Mouse (Mus musculus): ENCODE measurements around the gene Acaa1a. TPM values are rescaled to one million over a fixed set of nuclear protein-coding genes. Genes with fewer than 3 reads are reported as not detected.
"Not testable (repeated sequence)": the region's sequence is repeated elsewhere in the genome, so short reads cannot be mapped to it uniquely, and the experiment has no call there.

Acaa1a gene
- polyA plus RNA-seq, 1 experiment from 2014 or later = 43.1 TPM

DNA sequence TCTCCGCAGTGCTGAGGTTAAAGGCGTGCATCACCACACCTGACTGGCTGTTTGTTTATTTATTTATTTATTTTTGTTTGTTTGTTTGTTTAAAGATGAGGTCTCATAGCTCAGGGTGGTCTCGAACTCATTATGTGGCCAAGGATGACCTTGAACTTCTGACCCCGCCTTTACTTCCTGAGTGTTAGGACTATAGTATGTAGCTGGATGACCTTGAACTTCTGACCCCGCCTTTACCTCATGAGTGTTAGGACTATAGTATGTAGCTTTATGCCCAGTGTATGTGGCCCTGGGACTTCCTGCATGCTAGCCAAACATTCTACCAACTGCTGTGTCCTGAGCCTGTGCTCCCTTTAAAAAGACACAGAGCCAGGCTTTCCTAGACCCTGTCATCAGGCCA is 21.9 kb downstream of the Acaa1a start:
- Histone ChIP-seq H3K9me3 (replicated peaks) (no peaks in the 10 kb centered on the region), H3K4me3 (no peak overlapping the region), H3K9ac (no peak overlapping the region), H3K4me1 (peaks cover 14% of the 10 kb centered on the region), H3K27me3 (replicated peaks) (no peaks in the 10 kb centered on the region), H3K36me3 (no peaks in the 10 kb centered on the region), H3K4me2 (no peak overlapping the region), H3K27ac (no peak overlapping the region)
- no peak for ATAC-seq
- 78% methylated on average over 5 of the region's 5 CpGs for WGBS (ENCODE audit: insufficient replicate concordance)

GRCm38 (mm10) chr9:119363229-119363628 is 23.8 kb downstream of the Acaa1a start:
- no peak overlapping the region for H3K4me2 ChIP-seq
- H3K27me3 ChIP-seq (replicated peaks) = no peaks in the 10 kb centered on the region
- H3K4me3 ChIP-seq = no peak overlapping the region
- H3K9me3 ChIP-seq (replicated peaks) = no peaks in the 10 kb centered on the region
- ATAC-seq = no peak
- H3K9ac ChIP-seq = no peak overlapping the region
- H3K36me3 ChIP-seq = peaks cover 6% of the 10 kb centered on the region
- H3K27ac ChIP-seq = no peak overlapping the region
- 81% methylated on average over 12 of the region's 12 CpGs for WGBS (ENCODE audit: insufficient replicate concordance)
- peaks cover 2% of the 10 kb centered on the region for H3K4me1 ChIP-seq

- WGBS (ENCODE audit: insufficient replicate concordance) = 67% methylated on average over 7 of the region's 7 CpGs
- Histone ChIP-seq H3K9me3 (replicated peaks) (no peaks in the 10 kb centered on the region), H3K4me2 (no peak within 1 kb of the TSS), H3K9ac (no peak within 1 kb of the TSS), H3K27ac (no peak within 1 kb of the TSS), H3K4me3 (no peak within 1 kb of the TSS), H3K27me3 (replicated peaks) (no peaks in the 10 kb centered on the region), H3K36me3 (peaks cover 13% of the 10 kb centered on the region), H3K4me1 (no peaks in the 10 kb centered on the region)
- ATAC-seq = no peak
Measured at GRCm38 (mm10) chr9:119365284-119365683, 25.8 kb downstream of the Acaa1a start, which contains the start of gene Slc22a14. Slc22a14 (minus strand) TSS chr9:119365553.

GRCm38 (mm10) chr9:119368367-119368766 is 28.9 kb downstream of the Acaa1a start:
- WGBS (ENCODE audit: insufficient replicate concordance) = 70% methylated on average over 3 of the region's 3 CpGs
- H3K4me1 ChIP-seq = no peaks in the 10 kb centered on the region
- no peaks in the 10 kb centered on the region for H3K9me3 ChIP-seq (replicated peaks)
- H3K27ac ChIP-seq = no peak overlapping the region
- H3K27me3 ChIP-seq (replicated peaks) = no peaks in the 10 kb centered on the region
- peaks cover 13% of the 10 kb centered on the region for H3K36me3 ChIP-seq
- no peak overlapping the region for H3K9ac ChIP-seq
- no peak for ATAC-seq
- H3K4me2 ChIP-seq = no peak overlapping the region
- H3K4me3 ChIP-seq = no peak overlapping the region

GRCm38 (mm10) chr9:119370770-119371169 is 31.3 kb downstream of the Acaa1a start:
- H3K4me2 ChIP-seq; ATAC-seq; H3K27ac ChIP-seq; H3K27me3 ChIP-seq (replicated peaks); H3K9me3 ChIP-seq (replicated peaks); H3K4me3 ChIP-seq; H3K4me1 ChIP-seq; H3K9ac ChIP-seq: not testable (repeated sequence)
- H3K36me3 ChIP-seq = peaks cover 13% of the 10 kb centered on the region
- WGBS (ENCODE audit: insufficient replicate concordance) = 74% methylated on average over 4 of the region's 4 CpGs

- H3K4me3 ChIP-seq = no peak overlapping the region
- H3K4me1 ChIP-seq = no peaks in the 10 kb centered on the region
- H3K27ac ChIP-seq = no peak overlapping the region
- ATAC-seq = no peak
- no peaks in the 10 kb centered on the region for H3K27me3 ChIP-seq (replicated peaks)
- H3K36me3 ChIP-seq = peaks cover 13% of the 10 kb centered on the region
- H3K9me3 ChIP-seq (replicated peaks) = no peaks in the 10 kb centered on the region
- H3K9ac ChIP-seq = no peak overlapping the region
- 70% methylated on average over 4 of the region's 4 CpGs for WGBS (ENCODE audit: insufficient replicate concordance)
- no peak overlapping the region for H3K4me2 ChIP-seq
Measured at GRCm38 (mm10) chr9:119371251-119371650, 31.8 kb downstream of the Acaa1a start.

- Histone ChIP-seq H3K9ac (no peak overlapping the region), H3K27me3 (replicated peaks) (no peaks in the 10 kb centered on the region)
- no peak for ATAC-seq
Measured at GRCm38 (mm10) chr9:119375008-119375407, 35.5 kb downstream of the Acaa1a start.

DNA sequence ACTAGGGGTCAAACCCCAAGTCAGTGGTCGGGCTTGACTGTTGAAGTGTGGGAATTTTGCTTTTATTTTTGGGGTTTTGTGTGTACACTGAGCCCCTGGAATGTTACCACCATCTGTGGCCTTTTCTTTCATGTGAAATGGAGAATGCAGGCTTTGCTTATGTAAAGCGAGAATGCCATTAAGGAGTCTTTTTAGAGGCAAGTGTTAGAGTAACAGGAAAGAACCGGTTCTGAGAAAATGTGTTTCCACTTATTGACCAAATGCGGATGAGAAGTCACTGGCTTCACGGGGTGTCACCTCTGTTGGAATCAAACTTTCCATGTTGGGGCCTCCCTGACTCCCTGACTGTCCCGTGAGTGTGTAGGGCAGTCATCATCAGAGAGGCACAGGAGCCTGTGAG is 36.1 kb downstream of the Acaa1a start:
- H3K36me3 ChIP-seq = 0 out of 2 replicates have a peak, but pooled peaks cover 3% of the 10 kb centered on the region
- 69% methylated on average over 6 of the region's 6 CpGs for WGBS (ENCODE audit: insufficient replicate concordance)
- ATAC-seq = no peak

More at GRCm38 (mm10) chr9:119375008-119375407, 35.5 kb downstream of the Acaa1a start:
- Histone ChIP-seq H3K4me3 (no peak overlapping the region), H3K4me1 (no peaks in the 10 kb centered on the region), H3K4me2 (no peak overlapping the region), H3K9me3 (replicated peaks) (no peaks in the 10 kb centered on the region), H3K36me3 (no peaks in the 10 kb centered on the region), H3K27ac (no peak overlapping the region)
- WGBS (ENCODE audit: insufficient replicate concordance) = 73% methylated on average over 3 of the region's 3 CpGs

GRCm38 (mm10) chr9:119378231-119378630 is 38.8 kb downstream of the Acaa1a start:
- Histone ChIP-seq H3K4me2 (no peak overlapping the region), H3K4me1 (no peaks in the 10 kb centered on the region), H3K4me3 (no peak overlapping the region), H3K9ac (no peak overlapping the region), H3K36me3 (0 out of 2 replicates have a peak, but pooled peaks cover 9% of the 10 kb centered on the region), H3K9me3 (replicated peaks) (no peaks in the 10 kb centered on the region), H3K27ac (no peak overlapping the region), H3K27me3 (replicated peaks) (no peaks in the 10 kb centered on the region)
- 71% methylated on average over 4 of the region's 4 CpGs for WGBS (ENCODE audit: insufficient replicate concordance)
- ATAC-seq = no peak

More for the DNA sequence above, 36.1 kb downstream of the Acaa1a start:
- Histone ChIP-seq H3K4me1 (no peaks in the 10 kb centered on the region), H3K4me3 (no peak overlapping the region), H3K27ac (no peak overlapping the region), H3K9ac (no peak overlapping the region), H3K9me3 (replicated peaks) (no peaks in the 10 kb centered on the region), H3K4me2 (no peak overlapping the region), H3K27me3 (replicated peaks) (no peaks in the 10 kb centered on the region)

GRCm38 (mm10) chr9:119382603-119383002 is 43.1 kb downstream of the Acaa1a start:
- Histone ChIP-seq H3K27ac (no peak overlapping the region), H3K27me3 (replicated peaks) (no peaks in the 10 kb centered on the region), H3K4me2 (no peak overlapping the region), H3K4me1 (no peaks in the 10 kb centered on the region), H3K36me3 (peaks cover 18% of the 10 kb centered on the region), H3K4me3 (no peak overlapping the region), H3K9me3 (replicated peaks) (no peaks in the 10 kb centered on the region), H3K9ac (no peak overlapping the region)
- 63% methylated on average over 6 of the region's 6 CpGs for WGBS (ENCODE audit: insufficient replicate concordance)
- no peak for ATAC-seq

DNA sequence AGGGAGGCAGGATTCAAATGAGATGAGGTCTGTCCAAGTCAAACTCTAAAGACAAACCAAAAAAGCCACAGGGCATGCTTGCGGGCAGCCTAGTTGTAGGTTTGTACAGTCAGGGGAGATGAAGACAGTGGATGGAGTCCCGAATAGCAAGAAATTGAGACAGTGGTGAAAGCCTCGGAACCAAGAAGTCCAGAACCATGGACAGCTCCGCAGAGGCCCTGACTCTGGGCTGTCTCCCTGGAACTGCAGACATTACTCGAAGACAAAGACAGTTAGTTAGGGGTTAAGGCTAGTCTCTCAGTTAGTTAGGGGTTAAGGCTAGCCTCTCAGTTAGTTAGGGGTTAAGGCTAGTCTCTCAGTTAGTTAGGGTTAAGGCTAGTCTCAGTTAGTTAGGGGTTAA is 49.5 kb downstream of the Acaa1a start:
- Histone ChIP-seq H3K4me2 (no peak overlapping the region), H3K4me3 (no peak overlapping the region), H3K27me3 (replicated peaks) (no peaks in the 10 kb centered on the region), H3K36me3 (peaks cover 9% of the 10 kb centered on the region), H3K9ac (no peak overlapping the region), H3K27ac (no peak overlapping the region), H3K9me3 (replicated peaks) (no peaks in the 10 kb centered on the region), H3K4me1 (no peaks in the 10 kb centered on the region)
- no peak for ATAC-seq
- 45% methylated on average over 5 of the region's 5 CpGs for WGBS (ENCODE audit: insufficient replicate concordance)

DNA sequence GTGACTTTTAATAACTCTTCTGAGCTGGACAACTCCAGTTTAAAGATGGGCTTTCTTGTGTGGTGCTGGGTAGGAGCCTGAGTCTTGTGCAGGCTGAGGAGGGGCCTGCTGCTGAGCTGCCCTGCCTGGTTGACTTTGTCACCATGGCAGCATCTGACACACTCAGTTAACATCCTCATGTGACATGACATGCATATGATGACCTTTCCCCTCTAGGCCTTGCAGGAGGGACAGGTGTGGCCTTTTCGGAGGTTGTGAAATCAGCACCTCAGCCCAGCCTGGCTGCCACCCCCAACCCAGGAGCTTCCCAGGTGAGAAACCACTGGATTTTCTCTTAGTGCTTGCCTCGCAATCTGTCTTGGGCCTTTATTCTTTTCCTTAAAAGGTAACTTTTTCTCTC is 50.7 kb downstream of the Acaa1a start:
- ATAC-seq = no peak
- WGBS (ENCODE audit: insufficient replicate concordance) = 75% methylated on average over 2 of the region's 2 CpGs

DNA sequence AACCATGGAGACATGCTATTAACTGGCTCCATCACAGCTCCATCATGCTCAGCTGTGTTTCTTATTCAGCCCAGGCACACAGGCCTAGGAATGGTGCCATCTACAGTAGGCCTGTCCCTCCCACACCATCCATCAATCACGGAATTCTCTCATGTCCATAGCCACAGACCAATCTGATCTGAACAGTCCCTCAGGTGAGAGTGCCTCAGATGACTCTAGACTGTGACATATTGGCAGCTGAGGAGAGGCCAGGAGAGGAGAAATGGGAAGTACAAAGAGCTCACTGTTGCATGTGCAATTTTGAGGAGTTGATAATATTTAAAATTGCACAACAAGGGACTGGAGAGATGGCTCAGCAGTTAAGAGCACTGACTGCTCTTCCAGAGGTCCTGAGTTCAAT is 55.3 kb downstream of the Acaa1a start:
- Histone ChIP-seq H3K27me3 (replicated peaks) (no peaks in the 10 kb centered on the region; the same call in 1 of the 2 replicates), H3K9ac (no peak overlapping the region), H3K36me3 (no peaks in the 10 kb centered on the region), H3K9me3 (replicated peaks) (no peaks in the 10 kb centered on the region), H3K27ac (no peak overlapping the region), H3K4me3 (no peak overlapping the region), H3K4me2 (no peak overlapping the region), H3K4me1 (no peaks in the 10 kb centered on the region)
- no peak for ATAC-seq
- WGBS (ENCODE audit: insufficient replicate concordance) = 55% methylated on average over 1 of the region's 1 CpGs

More for the DNA sequence above, 50.7 kb downstream of the Acaa1a start:
- H3K27ac ChIP-seq = no peak overlapping the region
- H3K4me2 ChIP-seq = no peak overlapping the region
- no peaks in the 10 kb centered on the region for H3K9me3 ChIP-seq (replicated peaks)
- H3K9ac ChIP-seq = no peak overlapping the region
- H3K27me3 ChIP-seq (replicated peaks) = no peaks in the 10 kb centered on the region
- no peak overlapping the region for H3K4me3 ChIP-seq
- peaks cover under 1% of the 10 kb centered on the region for H3K36me3 ChIP-seq
- no peaks in the 10 kb centered on the region for H3K4me1 ChIP-seq

Data from liver, embryonic 12.5 days (tissue).